Mouse (Mus musculus): ENCODE results near the gene Gm17428. TPM values are rescaled to one million over a fixed set of nuclear protein-coding genes. Genes with fewer than 3 reads are reported as not detected.
"Not testable (repeated sequence)": the region's sequence is repeated elsewhere in the genome, so short reads cannot be mapped to it uniquely, and the experiment has no call there.

Gene Gm17428
- total and polyA plus RNA-seq, 3 experiments = not detected

DNA sequence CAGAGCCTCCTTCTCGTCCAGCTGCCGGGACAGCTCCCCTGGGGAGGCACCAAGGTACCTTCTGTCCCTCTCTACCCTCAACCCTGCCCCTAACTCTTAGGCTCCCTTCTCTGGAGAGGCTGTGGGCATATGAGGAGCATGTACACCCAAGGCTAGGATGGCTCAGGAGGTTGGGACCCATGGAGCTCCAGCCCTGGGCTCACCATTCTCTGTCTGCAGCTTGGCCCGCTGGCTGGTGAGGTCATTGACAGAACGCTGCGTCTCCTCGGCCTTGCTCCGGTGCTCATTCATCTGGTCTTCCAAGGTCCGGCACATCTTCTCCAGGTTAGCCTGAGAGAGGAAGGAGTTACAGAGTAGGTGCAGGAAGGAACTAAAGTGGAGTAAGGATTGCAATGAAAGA, 1.9 kb downstream of the Gm17428 start:
- Histone ChIP-seq H3K79me2 (replicated peaks; ENCODE audit: control insufficient read depth, insufficient read depth, low read length) (no peaks in the 10 kb centered on the region), H3K27ac (no peak overlapping the region), H3K9ac (ENCODE audit: low read depth, low read length) (peak overlapping the region; percentile 18), H3K4me3 (0 out of 2 replicates have a peak overlapping the region, but pooled peaks have one; percentile 18), H3K4me1 (ENCODE audit: control insufficient read depth, insufficient read depth, low read length) (no peaks in the 10 kb centered on the region), H3K27me3 (ENCODE audit: control insufficient read depth, insufficient read depth, low read length) (no peaks in the 10 kb centered on the region), H3K36me3 (ENCODE audit: control insufficient read depth, insufficient read depth, low read length) (peaks cover 18% of the 10 kb centered on the region)
- intact Hi-C loops (cut with DNase I) = no loop called here
- peak in 1 of 2 experiments; percentile 20 for DNase-seq
- 51% methylated on average over 8 of the region's 8 CpGs for WGBS
- peak; percentile 71 for TF ChIP-seq POLR2A (IDR thresholded peaks at IDR 0.05; ENCODE audit: insufficient read depth, low read depth, low read length)
- TF ChIP-seq CTCF (IDR thresholded peaks at IDR 0.05) = no peak
- 0 out of 2 replicates have a peak, but pooled peaks have one; percentile 28 for TF ChIP-seq EP300 (IDR thresholded peaks at IDR 0.05; ENCODE audit: insufficient read depth, low read depth, low read length)

DNA sequence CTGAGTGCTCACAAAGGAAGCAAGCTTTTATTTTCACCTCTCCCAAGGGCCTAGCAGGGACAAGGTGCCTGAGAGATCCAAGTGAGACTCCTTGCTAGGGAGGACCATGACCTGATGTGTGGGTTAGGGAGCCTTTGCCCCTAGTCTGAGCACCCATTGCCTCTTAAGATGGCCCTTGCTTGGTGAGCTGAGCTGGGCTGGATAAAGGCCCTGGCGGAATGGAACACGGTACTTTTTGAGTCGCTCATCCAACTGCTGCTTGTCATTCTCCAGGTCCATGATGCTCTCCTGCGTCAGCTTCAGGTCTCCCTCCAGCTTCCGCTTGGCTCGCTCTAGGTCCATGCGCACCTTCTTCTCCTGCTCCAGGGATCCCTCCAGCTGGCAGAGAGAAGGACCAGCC, 5.2 kb downstream of the Gm17428 start:
- WGBS = 66% methylated on average over 7 of the region's 7 CpGs
- 0 out of 2 replicates have a peak, but pooled peaks have one; percentile 48 for TF ChIP-seq EP300 (IDR thresholded peaks at IDR 0.05; ENCODE audit: insufficient read depth, low read depth, low read length)
- no peak for TF ChIP-seq CTCF (IDR thresholded peaks at IDR 0.05)
- peak; percentile 68; the same call in 1 of the 2 replicates for TF ChIP-seq POLR2A (IDR thresholded peaks at IDR 0.05; ENCODE audit: insufficient read depth, low read depth, low read length)
- H3K27me3 ChIP-seq (ENCODE audit: control insufficient read depth, insufficient read depth, low read length) = no peaks in the 10 kb centered on the region
- H3K4me1 ChIP-seq (ENCODE audit: control insufficient read depth, insufficient read depth, low read length) = no peaks in the 10 kb centered on the region
- H3K36me3 ChIP-seq (ENCODE audit: control insufficient read depth, insufficient read depth, low read length) = peaks cover 18% of the 10 kb centered on the region; the same call in 1 of the 2 replicates
- intact Hi-C loops (cut with DNase I) = no loop called here
- no peak for DNase-seq
- no peak overlapping the region for H3K27ac ChIP-seq
- H3K4me3 ChIP-seq = no peak overlapping the region
- H3K9ac ChIP-seq (ENCODE audit: low read depth, low read length) = no peak overlapping the region
- H3K79me2 ChIP-seq (replicated peaks; ENCODE audit: control insufficient read depth, insufficient read depth, low read length) = no peaks in the 10 kb centered on the region

DNA sequence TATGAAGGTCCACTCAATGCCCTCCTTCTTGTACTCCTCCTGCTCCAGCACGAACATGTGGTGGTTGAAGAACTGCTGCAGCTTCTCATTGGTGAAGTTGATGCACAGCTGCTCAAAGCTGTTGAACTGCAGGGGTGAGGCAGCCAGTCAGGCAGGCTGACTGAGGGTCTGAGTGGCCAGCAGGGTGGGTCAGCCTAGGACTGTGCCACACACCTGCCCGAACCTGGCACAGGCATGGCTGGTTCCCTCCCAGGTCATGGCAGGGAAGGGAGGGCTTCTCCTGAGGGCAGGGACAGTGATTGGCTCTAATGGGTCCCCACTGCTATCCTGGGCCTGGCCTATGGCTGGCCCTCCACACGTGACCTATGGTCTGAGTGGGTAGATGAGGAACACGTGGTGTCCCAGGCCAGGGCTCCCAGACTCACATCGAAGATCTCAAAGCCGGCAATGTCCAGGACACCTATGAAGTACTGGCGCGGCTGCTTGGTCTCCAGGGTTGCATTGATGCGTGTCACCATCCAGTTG, 11.7 kb downstream of the Gm17428 start:
- H3K79me2 ChIP-seq (replicated peaks; ENCODE audit: control insufficient read depth, insufficient read depth, low read length); H3K27me3 ChIP-seq (ENCODE audit: control insufficient read depth, insufficient read depth, low read length); H3K4me1 ChIP-seq (ENCODE audit: control insufficient read depth, insufficient read depth, low read length); H3K36me3 ChIP-seq (ENCODE audit: control insufficient read depth, insufficient read depth, low read length); H3K4me3 ChIP-seq; intact Hi-C loops (cut with DNase I); H3K27ac ChIP-seq; DNase-seq; H3K9ac ChIP-seq (ENCODE audit: low read depth, low read length): not testable (repeated sequence)
- TF ChIP-seq EP300 (IDR thresholded peaks at IDR 0.05; ENCODE audit: insufficient read depth, low read depth, low read length) = peak; percentile 61
- peak; percentile 67; the same call in 1 of the 2 replicates for TF ChIP-seq POLR2A (IDR thresholded peaks at IDR 0.05; ENCODE audit: insufficient read depth, low read depth, low read length)
- 68% methylated on average over 9 of the region's 9 CpGs for WGBS

DNA sequence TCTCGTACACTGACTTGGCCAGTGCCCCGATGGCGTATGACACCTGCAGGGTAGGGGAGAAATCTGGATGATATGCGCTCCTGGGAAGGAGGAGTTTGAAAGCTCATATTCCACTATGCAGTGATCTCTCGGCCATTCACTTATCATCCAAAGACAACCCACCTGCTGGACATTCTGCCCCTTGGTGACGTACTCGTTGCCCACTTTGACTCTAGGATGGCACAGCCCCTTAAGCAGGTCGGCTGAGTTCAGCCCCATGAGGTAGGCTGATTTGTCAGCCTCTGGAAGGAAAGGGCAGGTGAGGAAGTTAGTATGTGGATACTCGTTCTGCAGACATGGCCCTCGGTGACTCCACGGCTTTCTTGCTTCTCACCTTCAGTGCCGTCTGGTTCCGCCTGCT, 12.1 kb downstream of the Gm17428 start:
- 70% methylated on average over 13 of the region's 13 CpGs for WGBS
- Histone ChIP-seq H3K4me3 (no peak overlapping the region), H3K27me3 (ENCODE audit: control insufficient read depth, insufficient read depth, low read length) (no peaks in the 10 kb centered on the region), H3K36me3 (ENCODE audit: control insufficient read depth, insufficient read depth, low read length) (peaks cover 4% of the 10 kb centered on the region; the same call in 1 of the 2 replicates), H3K27ac (no peak overlapping the region; the same call in 1 of the 2 replicates), H3K9ac (ENCODE audit: low read depth, low read length) (no peak overlapping the region), H3K79me2 (replicated peaks; ENCODE audit: control insufficient read depth, insufficient read depth, low read length) (no peaks in the 10 kb centered on the region), H3K4me1 (ENCODE audit: control insufficient read depth, insufficient read depth, low read length) (no peaks in the 10 kb centered on the region; the same call in 1 of the 2 replicates)
- no peak for TF ChIP-seq CTCF (IDR thresholded peaks at IDR 0.05)
- 0 out of 2 replicates have a peak, but pooled peaks have one; percentile 53 for TF ChIP-seq EP300 (IDR thresholded peaks at IDR 0.05; ENCODE audit: insufficient read depth, low read depth, low read length)
- DNase-seq = no peak
- intact Hi-C loops (cut with DNase I) = no loop called here

DNA sequence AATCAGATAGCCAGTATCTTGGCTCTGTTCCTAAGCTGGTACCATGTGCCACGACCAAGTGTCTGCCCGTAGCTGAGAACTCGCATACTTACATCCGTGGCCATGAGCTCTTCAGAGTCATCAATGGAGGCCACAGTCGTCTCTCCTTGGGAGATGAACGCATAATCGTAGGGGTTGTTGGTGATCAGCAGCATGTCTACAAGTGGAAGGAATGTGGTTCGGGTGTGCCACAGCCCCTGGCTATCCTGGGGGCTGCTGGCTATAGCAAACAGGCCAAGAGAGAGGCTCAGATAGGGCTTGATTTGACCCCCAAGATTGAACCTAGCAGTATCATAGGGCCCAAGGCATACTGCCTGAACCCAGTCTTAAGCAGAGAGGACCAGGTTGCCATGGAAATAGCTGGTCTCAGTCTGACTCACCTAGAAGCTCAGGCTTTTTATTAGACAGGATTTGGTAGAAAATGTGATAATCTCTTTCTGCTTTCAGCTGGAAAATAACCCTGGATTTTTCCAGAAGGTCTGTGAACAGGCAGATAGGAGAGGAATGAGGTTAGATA, 13.2 kb downstream of the Gm17428 start:
- peaks cover 4% of the 10 kb centered on the region; the same call in 1 of the 2 replicates for H3K36me3 ChIP-seq (ENCODE audit: control insufficient read depth, insufficient read depth, low read length)

DNA sequence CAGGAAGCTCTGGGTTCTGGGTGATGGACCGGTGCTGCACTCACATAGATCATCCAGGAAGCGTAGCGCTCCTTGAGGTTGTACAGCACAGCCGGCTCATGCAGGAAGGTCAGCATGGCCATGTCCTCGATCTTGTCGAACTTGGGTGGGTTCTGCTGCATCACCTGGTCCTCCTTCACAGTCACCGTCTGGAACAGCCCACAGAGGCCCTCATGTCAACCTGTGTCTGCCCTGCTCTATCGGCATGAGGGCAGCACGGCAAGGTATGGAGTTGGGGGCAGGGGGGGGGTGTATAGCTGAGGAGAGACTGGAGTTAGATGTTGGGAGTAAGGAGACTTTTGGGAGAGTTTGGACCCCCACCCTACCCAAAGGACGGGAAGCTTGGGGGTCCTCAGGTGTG, 15.5 kb downstream of the Gm17428 start:
- intact Hi-C loops (cut with DNase I) = no loop called here
- no peak overlapping the region; the same call in 1 of the 2 replicates for H3K27ac ChIP-seq
- 64% methylated on average over 10 of the region's 10 CpGs for WGBS
- no peak overlapping the region for H3K9ac ChIP-seq (ENCODE audit: low read depth, low read length)
- TF ChIP-seq CTCF (IDR thresholded peaks at IDR 0.05) (no peak), EP300 (IDR thresholded peaks at IDR 0.05; ENCODE audit: insufficient read depth, low read depth, low read length) (peak; percentile 86), POLR2A (IDR thresholded peaks at IDR 0.05; ENCODE audit: insufficient read depth, low read depth, low read length) (peak; percentile 74)
- no peaks in the 10 kb centered on the region for H3K79me2 ChIP-seq (replicated peaks; ENCODE audit: control insufficient read depth, insufficient read depth, low read length)
- no peaks in the 10 kb centered on the region; the same call in 1 of the 2 replicates for H3K4me1 ChIP-seq (ENCODE audit: control insufficient read depth, insufficient read depth, low read length)
- DNase-seq = no peak
- H3K36me3 ChIP-seq (ENCODE audit: control insufficient read depth, insufficient read depth, low read length) = no peaks in the 10 kb centered on the region
- no peak overlapping the region for H3K4me3 ChIP-seq
- H3K27me3 ChIP-seq (ENCODE audit: control insufficient read depth, insufficient read depth, low read length) = no peaks in the 10 kb centered on the region

More for the DNA sequence above, 13.2 kb downstream of the Gm17428 start:
- Histone ChIP-seq H3K4me3 (no peak overlapping the region), H3K27me3 (ENCODE audit: control insufficient read depth, insufficient read depth, low read length) (no peaks in the 10 kb centered on the region), H3K79me2 (replicated peaks; ENCODE audit: control insufficient read depth, insufficient read depth, low read length) (no peaks in the 10 kb centered on the region), H3K4me1 (ENCODE audit: control insufficient read depth, insufficient read depth, low read length) (no peaks in the 10 kb centered on the region; the same call in 1 of the 2 replicates), H3K27ac (peak overlapping the region; percentile 5; the same call in 1 of the 2 replicates), H3K9ac (ENCODE audit: low read depth, low read length) (no peak overlapping the region)
- intact Hi-C loops (cut with DNase I) = no loop called here
- WGBS = 67% methylated on average over 8 of the region's 8 CpGs
- no peak for DNase-seq
- peak; percentile 87 for TF ChIP-seq EP300 (IDR thresholded peaks at IDR 0.05; ENCODE audit: insufficient read depth, low read depth, low read length)
- TF ChIP-seq CTCF (IDR thresholded peaks at IDR 0.05) = no peak
- TF ChIP-seq POLR2A (IDR thresholded peaks at IDR 0.05; ENCODE audit: insufficient read depth, low read depth, low read length) = peak; percentile 62
